Mouse (Mus musculus): ENCODE measurements around the gene Nrp2.

The Nrp2 gene

DNA sequence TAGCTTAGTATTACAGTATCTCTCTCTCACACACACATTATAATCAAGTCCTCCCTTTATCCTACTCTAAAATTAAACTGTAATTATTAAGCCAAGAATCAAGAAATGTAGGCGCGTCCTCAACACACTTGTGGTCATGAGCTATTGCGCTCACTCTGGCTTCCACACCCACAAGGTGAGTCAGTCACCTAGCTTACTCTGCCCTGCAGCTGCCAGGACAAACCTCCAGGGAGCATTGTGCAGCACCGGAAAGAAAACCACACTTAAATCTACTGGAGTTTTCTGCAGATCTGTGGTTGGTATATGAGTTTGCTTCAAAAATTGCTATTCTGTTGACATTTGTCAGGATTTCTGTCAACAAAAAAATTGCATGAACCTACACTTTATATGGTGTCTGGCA is 140.1 kb downstream of the Nrp2 start:
- in situ Hi-C loops (cut with MboI; ENCODE audit: low sequenced_read_pairs), result no loop called here

DNA sequence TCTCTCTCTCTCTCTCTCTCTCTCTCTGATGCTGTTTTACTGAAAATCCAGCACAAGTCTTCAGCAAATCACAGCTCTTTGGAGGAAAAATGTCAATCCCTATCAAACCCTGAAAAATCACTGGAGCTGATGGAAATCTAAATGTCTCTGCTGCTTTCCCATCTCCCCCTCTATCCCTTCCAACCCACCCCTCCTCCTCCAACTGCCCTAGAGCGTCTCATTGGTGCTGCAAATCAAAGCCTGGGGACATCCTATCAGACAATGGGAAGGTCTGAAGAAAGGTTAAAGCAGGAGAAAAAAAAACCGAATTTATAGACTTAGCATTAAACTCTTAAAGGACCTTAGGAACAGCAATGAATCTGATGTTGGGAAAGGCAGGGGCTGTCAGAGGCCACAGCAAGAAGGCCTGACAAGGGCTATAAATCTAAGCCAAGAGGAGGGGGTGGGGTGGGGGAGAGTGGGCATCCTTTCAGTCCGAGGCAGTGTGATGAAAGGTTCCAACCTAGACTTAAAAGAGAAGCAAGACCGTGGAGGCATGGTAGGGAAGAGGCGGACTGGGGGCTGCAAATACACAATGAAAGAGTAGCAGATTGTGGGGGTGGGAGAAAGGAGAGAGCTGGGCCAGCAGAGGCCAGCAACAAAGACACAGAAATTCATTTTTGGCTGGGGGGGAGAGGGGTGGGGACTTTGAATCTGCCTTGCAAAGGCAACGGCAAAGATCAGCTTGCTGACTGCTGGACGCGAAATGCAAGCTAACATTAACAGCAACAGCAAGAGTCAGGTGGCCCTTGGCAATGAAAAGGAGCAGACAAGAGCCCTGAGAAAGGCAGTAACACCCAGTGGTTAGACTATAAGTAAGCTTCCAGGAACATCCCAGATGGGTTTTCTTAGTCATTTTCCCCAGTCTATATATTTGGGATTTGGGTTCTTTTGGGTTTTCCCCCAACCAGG is 148.2 kb downstream of the Nrp2 start:
- in situ Hi-C loops (cut with MboI; ENCODE audit: low sequenced_read_pairs), result no loop called here

DNA sequence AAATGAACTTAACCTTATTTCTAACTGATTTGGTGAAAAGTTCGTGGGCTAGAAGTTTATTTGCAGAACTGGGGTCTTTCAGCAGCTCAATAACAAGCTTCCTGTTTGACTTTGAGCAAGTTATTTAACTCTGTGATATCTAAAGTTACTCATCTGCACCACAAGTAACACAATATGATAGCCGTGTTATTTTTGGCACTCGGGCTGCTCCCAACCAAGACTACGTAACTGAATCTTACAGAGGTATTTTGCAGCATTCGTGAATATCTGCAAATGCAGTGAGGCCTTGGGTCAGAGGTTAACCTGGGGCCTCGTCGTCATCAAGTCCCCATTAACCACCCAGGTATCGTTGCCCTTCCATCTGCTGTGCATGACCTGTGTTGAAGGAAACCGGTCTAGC is 150.3 kb downstream of the Nrp2 start:
- in situ Hi-C loops (cut with MboI; ENCODE audit: low sequenced_read_pairs), result no loop called here

DNA sequence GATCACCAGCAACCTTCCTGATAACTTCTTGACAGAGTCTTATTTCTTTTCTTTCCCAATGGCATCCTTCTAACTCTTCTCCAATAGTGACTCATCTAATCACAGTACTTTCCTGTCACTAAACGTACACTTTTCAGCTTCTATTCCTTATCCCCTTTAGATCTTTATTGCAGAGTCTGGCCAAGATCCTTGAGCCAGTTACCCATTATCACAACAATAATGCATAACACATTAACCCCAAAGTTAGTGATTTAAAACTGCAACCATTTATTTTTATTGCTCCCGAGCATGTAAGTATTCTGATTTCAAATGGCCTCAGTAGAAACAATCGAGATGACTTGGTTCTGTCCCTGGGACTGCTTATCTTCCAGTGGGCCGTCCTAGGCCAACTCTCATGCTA is 150.9 kb downstream of the Nrp2 start:
- in situ Hi-C loops (cut with MboI; ENCODE audit: low sequenced_read_pairs), result no loop called here

DNA sequence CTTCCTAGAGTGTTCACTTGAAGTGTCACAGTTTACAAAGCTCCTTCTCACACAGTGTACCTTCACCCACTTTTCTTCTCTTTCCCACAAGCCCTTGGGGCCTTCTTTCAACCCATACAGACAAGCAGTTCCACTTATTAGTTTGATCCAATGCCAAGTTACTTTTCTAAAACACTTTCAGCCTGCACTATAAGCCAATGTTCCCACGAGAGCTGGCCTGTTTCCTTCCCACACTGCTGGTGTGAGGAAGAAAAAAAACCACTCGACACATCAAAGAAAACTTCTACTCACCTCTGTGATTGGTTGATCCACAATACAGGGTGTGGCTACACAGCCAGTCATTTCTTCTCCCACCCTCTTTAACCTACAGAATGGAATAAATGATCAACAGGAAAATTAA is 156.0 kb downstream of the Nrp2 start:
- in situ Hi-C loops (cut with MboI; ENCODE audit: low sequenced_read_pairs), result no loop called here

DNA sequence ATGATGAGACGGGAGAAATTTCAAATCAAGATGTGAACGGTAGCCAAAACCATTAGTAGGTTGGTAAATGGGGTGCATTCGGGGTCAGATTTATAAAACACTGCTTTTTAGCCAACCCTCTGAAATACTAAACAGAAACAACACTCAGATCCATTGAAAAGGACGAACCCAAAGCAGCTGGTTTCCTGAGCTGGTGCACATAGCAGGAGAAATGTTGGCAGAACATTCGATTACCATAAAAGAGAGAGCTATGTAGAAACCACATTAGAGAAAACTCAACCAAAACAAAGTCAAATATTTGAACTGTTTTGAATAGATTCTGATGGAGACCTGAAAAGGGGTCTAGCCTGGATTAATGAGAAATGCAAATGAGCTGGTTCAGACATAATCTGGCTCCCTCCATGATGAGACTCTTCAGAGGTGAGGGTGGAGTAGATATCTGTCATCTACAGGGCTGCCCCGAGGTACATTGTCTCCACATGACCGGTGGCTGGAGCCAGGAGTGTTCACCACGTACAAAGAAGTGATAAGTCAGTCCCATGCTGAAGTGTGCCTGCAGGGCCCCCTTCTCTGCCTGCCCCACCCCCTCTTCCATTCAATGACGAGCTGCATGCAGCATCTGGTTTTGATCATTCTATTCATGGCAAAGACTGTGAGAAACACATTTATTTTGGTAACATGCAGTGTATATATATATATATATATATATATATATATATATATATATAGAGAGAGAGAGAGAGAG is 156.6 kb downstream of the Nrp2 start:
- in situ Hi-C loops (cut with MboI; ENCODE audit: low sequenced_read_pairs), result no loop called here

DNA sequence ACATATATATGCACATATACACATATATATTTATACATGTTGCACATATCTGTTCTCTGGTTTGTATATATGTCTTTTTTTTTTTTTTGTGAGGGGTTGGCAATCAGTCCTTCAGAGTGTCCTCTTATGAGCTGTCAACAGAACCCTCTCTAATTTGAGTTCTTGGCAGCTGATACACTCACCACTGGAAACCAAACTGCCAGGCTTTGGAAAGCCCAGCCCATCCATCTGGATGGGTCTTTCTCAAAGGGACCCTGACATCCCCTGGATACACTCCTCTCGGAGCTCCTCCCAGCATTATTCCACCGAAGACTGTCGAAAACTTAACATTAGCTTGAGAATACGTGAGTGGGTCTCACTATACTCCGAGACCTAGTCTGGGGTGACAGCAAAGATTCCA is 157.2 kb downstream of the Nrp2 start:
- in situ Hi-C loops (cut with MboI; ENCODE audit: low sequenced_read_pairs), result no loop called here

GRCm38 (mm10) chr1:62860788-62861187 is 157.7 kb downstream of the Nrp2 start:
- in situ Hi-C loops (cut with MboI; ENCODE audit: low sequenced_read_pairs), result no loop called here

Measured in CH12F3 (cell line).